Mouse (Mus musculus) erythroblast, embryonic 14.5 days (primary cell): Measurements from ENCODE around the gene Muc13.

ENCODE experiments used
- GATA1 ChIP-seq: IDR thresholded peaks from 2 replicates; pipeline ENCODE4 v1.6.1; 2012; ENCODE audit warnings: low read length, inconsistent platforms, mixed read lengths
- TAL1 ChIP-seq: IDR thresholded peaks from 3 replicates; pipeline ENCODE4 v1.6.1; 2012; ENCODE audit warnings: low read length, inconsistent platforms, mixed read lengths

- TF ChIP-seq TAL1 (no peak), GATA1 (no peak)
Measured at GRCm38 (mm10) chr16:33828496-33828895, 34.7 kb downstream of the Muc13 start.
